Mouse (Mus musculus): ENCODE data around the gene Lancl3. TPM values are rescaled to one million over a fixed set of nuclear protein-coding genes. Genes with fewer than 3 reads are reported as not detected.

The Lancl3 gene
- polyA plus RNA-seq (2014; fragmentation: Illumina TruSeq; extraction: RNeasy Lipid Tissue Mini Kit (QIAGEN cat#74804)) = 23.6 TPM

DNA sequence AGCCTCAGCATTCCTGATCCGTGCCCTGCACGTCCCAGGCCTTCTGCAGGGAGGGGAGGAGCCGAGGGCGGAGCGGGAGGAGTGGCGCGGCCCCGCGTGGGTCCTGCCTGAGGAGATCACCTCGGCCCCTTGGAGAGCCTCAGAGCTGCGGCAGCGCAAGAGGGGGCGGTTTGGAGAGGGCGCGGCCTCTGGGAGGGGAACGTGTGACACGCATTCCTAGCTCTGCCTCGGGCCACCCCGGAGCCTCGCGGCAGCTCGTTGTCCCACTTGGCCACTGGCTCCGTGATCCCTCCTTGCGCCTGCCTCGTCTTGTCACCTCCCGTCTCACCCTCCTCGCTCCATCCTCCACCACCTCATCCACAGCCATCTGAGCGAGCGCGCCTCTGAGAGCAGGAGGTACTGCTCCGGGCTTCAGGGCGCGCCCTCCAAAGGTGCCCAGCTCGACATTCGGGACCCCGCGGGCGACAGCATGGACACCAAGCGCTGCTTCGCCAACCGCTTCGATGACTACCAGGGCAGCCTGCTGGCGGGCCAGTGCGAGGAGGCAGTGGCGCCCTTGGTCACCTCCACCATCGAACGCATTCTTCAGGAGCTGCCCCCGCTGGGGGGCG is at the start of gene Lancl3:
Lancl3 (plus strand) TSS at position 142 of the 611 bp plus-strand sequence.

DNA sequence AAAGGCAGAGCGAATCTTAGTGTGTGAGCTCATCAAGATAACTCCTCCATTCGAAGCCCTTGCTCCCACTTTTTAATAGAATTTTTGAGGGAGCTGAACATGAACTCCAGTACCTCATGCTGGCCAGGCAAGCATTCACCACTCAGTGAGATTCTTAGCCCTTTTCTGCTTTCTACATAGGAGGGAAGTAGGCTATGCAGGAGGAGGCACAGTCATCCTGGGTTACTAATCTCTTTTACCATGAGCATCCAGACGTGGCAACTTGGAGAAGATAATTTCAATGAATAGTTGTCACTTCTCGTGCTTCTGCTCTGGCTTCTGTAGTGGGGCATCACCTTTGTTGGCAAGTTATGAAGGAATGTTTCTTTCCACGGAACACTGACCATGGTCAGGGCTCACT is 57.1 kb downstream of the Lancl3 start, which contains the start of gene Gm14862:
Gm14862 (minus strand) TSS at position 134 of the 400 bp plus-strand sequence.

DNA sequence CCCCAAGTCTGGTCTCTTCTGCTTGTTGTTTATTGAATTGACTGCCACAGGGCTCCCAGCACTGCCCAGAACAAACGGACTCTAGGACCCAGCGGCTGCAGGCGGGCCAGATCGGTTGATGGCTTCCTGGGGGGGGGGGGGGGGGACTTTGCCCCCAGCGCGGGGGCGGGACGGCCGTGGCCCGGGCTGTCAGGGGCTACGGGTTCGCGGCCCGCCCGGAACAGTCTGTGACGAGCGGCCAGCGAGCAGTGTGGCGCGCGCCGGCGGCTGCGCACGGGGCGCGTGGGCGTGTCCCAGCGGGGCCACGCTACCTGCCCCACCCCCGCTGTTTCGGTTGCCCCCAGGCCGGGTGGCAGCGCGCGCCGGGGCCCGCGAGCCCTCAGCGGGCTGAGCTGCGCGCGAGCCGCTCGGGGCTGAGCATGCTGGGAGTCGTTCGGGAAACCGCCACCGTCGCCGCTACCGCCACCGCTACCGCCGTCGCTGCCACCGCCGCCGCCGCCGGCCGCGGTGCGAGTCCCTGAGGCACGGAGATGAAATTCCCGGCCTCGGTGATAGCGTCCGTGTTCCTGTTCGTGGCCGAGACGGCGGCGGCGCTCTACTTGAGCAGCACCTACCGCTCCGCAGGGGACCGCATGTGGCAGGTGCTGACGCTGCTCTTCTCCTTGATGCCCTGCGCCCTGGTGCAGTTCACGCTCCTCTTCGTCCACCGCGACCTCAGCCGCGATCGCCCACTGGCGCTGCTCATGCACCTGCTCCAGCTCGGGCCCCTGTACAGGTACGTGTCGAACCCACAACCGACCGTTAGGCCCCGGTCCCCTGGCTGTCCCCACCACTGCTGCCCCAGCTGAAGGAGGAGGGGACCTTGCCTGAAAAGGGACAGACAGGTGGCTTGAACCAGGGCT is 73.0 kb downstream of the Lancl3 start, which contains the start of gene Xk:
Xk (plus strand) TSS at position 297 of the 902 bp plus-strand sequence.

DNA sequence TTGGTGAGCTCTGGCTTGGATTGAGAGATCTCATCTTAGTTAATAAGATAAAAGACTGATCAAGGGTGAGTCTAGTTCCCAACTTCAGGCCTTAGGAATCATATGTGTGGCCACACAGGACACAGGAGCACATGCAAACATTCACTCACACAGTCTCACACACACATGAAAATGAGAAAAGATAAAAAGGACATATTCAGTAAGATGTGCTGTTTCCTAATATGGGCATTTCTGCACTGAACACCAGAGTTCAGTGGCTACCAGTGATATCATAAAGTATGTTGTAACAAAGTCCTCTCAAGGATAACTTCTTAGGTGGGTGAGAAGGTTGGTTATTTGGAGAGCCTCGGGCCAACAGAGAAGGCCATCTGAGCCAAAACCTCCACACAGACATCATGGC is 83.8 kb downstream of the Lancl3 start, which contains the start of gene H2al1m:
H2al1m (plus strand) TSS at position 301 of the 400 bp plus-strand sequence.

Other genes with a start within 250 kb of the Lancl3 start
- not detected for gene Fthl17b, start 236.9 kb upstream of the Lancl3 start, polyA plus RNA-seq (2014; fragmentation: Illumina TruSeq; extraction: RNeasy Lipid Tissue Mini Kit (QIAGEN cat#74804))
- gene Fthl17c, start 223.3 kb upstream of the Lancl3 start, polyA plus RNA-seq (2014; fragmentation: Illumina TruSeq; extraction: RNeasy Lipid Tissue Mini Kit (QIAGEN cat#74804)) = not detected
- gene Fthl17d, start 213.1 kb upstream of the Lancl3 start, polyA plus RNA-seq (2014; fragmentation: Illumina TruSeq; extraction: RNeasy Lipid Tissue Mini Kit (QIAGEN cat#74804)) = not detected
- gene Fthl17e, start 166.4 kb upstream of the Lancl3 start, polyA plus RNA-seq (2014; fragmentation: Illumina TruSeq; extraction: RNeasy Lipid Tissue Mini Kit (QIAGEN cat#74804)) = not detected
- not detected for gene Fthl17f, start 136.9 kb upstream of the Lancl3 start, polyA plus RNA-seq (2014; fragmentation: Illumina TruSeq; extraction: RNeasy Lipid Tissue Mini Kit (QIAGEN cat#74804))
- gene 4930402K13Rik, start 95.3 kb upstream of the Lancl3 start, polyA plus RNA-seq (2014; fragmentation: Illumina TruSeq; extraction: RNeasy Lipid Tissue Mini Kit (QIAGEN cat#74804)) = not detected
- gene Gm14862, start 57.0 kb downstream of the Lancl3 start, polyA plus RNA-seq (2014; fragmentation: Illumina TruSeq; extraction: RNeasy Lipid Tissue Mini Kit (QIAGEN cat#74804)) = not detected
- 29.5 TPM for gene Xk, start 72.9 kb downstream of the Lancl3 start, polyA plus RNA-seq (2014; fragmentation: Illumina TruSeq; extraction: RNeasy Lipid Tissue Mini Kit (QIAGEN cat#74804))
- gene H2al1m, start 83.9 kb downstream of the Lancl3 start, polyA plus RNA-seq (2014; fragmentation: Illumina TruSeq; extraction: RNeasy Lipid Tissue Mini Kit (QIAGEN cat#74804)) = not detected
- not detected for gene H2al1k, start 150.7 kb downstream of the Lancl3 start, polyA plus RNA-seq (2014; fragmentation: Illumina TruSeq; extraction: RNeasy Lipid Tissue Mini Kit (QIAGEN cat#74804))